Mouse (Mus musculus): ENCODE results near the gene Lzts3. TPM values are rescaled to one million over a fixed set of nuclear protein-coding genes. Genes with fewer than 3 reads are reported as not detected.

Gene Lzts3
- polyA plus RNA-seq (2014; fragmentation: Nextera tagmentation; extraction: Ambion mirVana) = 3.7 and 4.7 TPM in 2 replicates

- ATAC-seq (ENCODE audit: low FRiP score, low TSS enrichment) = peak; percentile 96
- WGBS = 3% methylated on average over 35 of the region's 40 CpGs
- Histone ChIP-seq H3K9ac (ENCODE audit: low read depth, low read length) (peak within 1 kb of the TSS; percentile 78), H3K9me3 (ENCODE audit: control insufficient read depth, low read length) (no peaks in the 10 kb centered on the region), H3K4me2 (replicated peaks; ENCODE audit: low read depth, low read length) (peak within 1 kb of the TSS; percentile 78), H3K36me3 (ENCODE audit: control insufficient read depth, insufficient read depth, low read length) (no peaks in the 10 kb centered on the region), H3K4me3 (ENCODE audit: low read length) (peak within 1 kb of the TSS; percentile 71), H3K4me1 (ENCODE audit: control insufficient read depth, insufficient read depth, low read length) (peaks cover 3% of the 10 kb centered on the region; the same call in 1 of the 2 replicates), H3K27ac (ENCODE audit: low read depth, low read length) (no peak within 1 kb of the TSS), H3K27me3 (ENCODE audit: control insufficient read depth, insufficient read depth, low read length) (peaks cover under 1% of the 10 kb centered on the region; the same call in 1 of the 2 replicates)
Measured at GRCm38 (mm10) chr2:130642684-130643369, at the start of gene Lzts3. Gene Lzts3 (minus strand): TSS chr2:130642803.

GRCm38 (mm10) chr2:130689011-130689410 is 46.4 kb upstream of the Lzts3 start:
- WGBS = 71% methylated on average over 2 of the region's 2 CpGs

DNA sequence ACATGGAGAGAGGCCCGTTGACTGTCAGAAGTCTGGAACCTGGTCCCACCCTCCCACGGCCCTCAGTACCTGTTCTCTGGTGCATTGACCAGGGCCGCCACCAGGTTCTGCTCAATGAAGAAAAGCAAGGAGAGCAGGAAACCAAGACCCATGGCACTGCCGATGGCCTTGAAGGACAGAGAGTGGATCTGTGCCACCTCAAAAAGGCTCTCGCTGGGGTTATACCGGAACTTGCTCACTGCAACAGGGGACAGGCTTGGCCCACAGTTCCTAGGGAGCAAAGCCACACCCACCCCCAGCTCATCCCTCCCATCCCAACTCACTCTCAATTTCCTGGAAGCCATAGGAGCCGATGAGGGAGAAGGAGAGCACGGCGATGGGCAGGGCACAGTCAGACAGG is 42.8 kb upstream of the Lzts3 start:
- no peak overlapping the region for H3K27ac ChIP-seq (ENCODE audit: low read depth, low read length)
- 89% methylated on average over 9 of the region's 9 CpGs for WGBS
- no peak overlapping the region for H3K4me3 ChIP-seq (ENCODE audit: low read length)
- no peak overlapping the region for H3K4me2 ChIP-seq (replicated peaks; ENCODE audit: low read depth, low read length)
- H3K9me3 ChIP-seq (ENCODE audit: control insufficient read depth, low read length) = no peaks in the 10 kb centered on the region
- H3K27me3 ChIP-seq (ENCODE audit: control insufficient read depth, insufficient read depth, low read length) = no peaks in the 10 kb centered on the region
- peaks cover 30% of the 10 kb centered on the region; the same call in 1 of the 2 replicates for H3K36me3 ChIP-seq (ENCODE audit: control insufficient read depth, insufficient read depth, low read length)
- no peaks in the 10 kb centered on the region for H3K4me1 ChIP-seq (ENCODE audit: control insufficient read depth, insufficient read depth, low read length)
- no peak for ATAC-seq (ENCODE audit: low FRiP score, low TSS enrichment)
- no peak overlapping the region for H3K9ac ChIP-seq (ENCODE audit: low read depth, low read length)

More at GRCm38 (mm10) chr2:130689011-130689410, 46.4 kb upstream of the Lzts3 start:
- no peaks in the 10 kb centered on the region for H3K9me3 ChIP-seq (ENCODE audit: control insufficient read depth, low read length)
- ATAC-seq (ENCODE audit: low FRiP score, low TSS enrichment) = no peak
- H3K4me3 ChIP-seq (ENCODE audit: low read length) = no peak overlapping the region
- no peaks in the 10 kb centered on the region for H3K4me1 ChIP-seq (ENCODE audit: control insufficient read depth, insufficient read depth, low read length)
- H3K36me3 ChIP-seq (ENCODE audit: control insufficient read depth, insufficient read depth, low read length) = peaks cover 4% of the 10 kb centered on the region; the same call in 1 of the 2 replicates
- no peaks in the 10 kb centered on the region for H3K27me3 ChIP-seq (ENCODE audit: control insufficient read depth, insufficient read depth, low read length)
- no peak overlapping the region for H3K4me2 ChIP-seq (replicated peaks; ENCODE audit: low read depth, low read length)
- H3K9ac ChIP-seq (ENCODE audit: low read depth, low read length) = no peak overlapping the region
- H3K27ac ChIP-seq (ENCODE audit: low read depth, low read length) = no peak overlapping the region

DNA sequence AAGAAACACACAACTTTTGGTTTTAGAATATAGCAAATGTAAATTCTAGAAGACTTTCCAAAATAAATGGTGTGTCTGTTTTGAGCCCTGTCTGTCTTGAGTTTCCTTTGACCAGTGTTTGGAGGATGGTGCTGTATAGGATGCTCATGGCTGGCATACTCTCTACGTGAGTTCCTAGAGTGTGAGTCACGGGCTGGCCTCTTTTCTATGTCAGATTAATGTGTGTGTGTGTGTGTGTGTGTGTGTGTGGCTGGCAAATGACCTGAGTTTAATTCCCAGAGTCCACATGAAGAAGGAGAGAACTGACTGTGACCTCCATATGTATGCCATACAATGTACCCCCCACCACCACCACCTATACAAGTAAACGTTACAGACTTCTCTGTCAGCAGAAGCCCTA is 38.9 kb upstream of the Lzts3 start:
- H3K27me3 ChIP-seq (ENCODE audit: control insufficient read depth, insufficient read depth, low read length) = no peaks in the 10 kb centered on the region
- no peaks in the 10 kb centered on the region for H3K4me1 ChIP-seq (ENCODE audit: control insufficient read depth, insufficient read depth, low read length)
- WGBS = 89% methylated on average over 3 of the region's 3 CpGs
- no peak overlapping the region for H3K4me3 ChIP-seq (ENCODE audit: low read length)
- no peak overlapping the region for H3K27ac ChIP-seq (ENCODE audit: low read depth, low read length)
- no peak overlapping the region for H3K4me2 ChIP-seq (replicated peaks; ENCODE audit: low read depth, low read length)
- no peak for ATAC-seq (ENCODE audit: low FRiP score, low TSS enrichment)
- H3K9me3 ChIP-seq (ENCODE audit: control insufficient read depth, low read length) = no peaks in the 10 kb centered on the region
- H3K9ac ChIP-seq (ENCODE audit: low read depth, low read length) = no peak overlapping the region
- peaks cover 68% of the 10 kb centered on the region for H3K36me3 ChIP-seq (ENCODE audit: control insufficient read depth, insufficient read depth, low read length)

GRCm38 (mm10) chr2:130679899-130680298 is 37.3 kb upstream of the Lzts3 start:
- peaks cover 84% of the 10 kb centered on the region for H3K36me3 ChIP-seq (ENCODE audit: control insufficient read depth, insufficient read depth, low read length)
- no peak overlapping the region; the same call in 1 of the 2 replicates for H3K27ac ChIP-seq (ENCODE audit: low read depth, low read length)
- no peaks in the 10 kb centered on the region for H3K4me1 ChIP-seq (ENCODE audit: control insufficient read depth, insufficient read depth, low read length)
- no peak overlapping the region for H3K4me2 ChIP-seq (replicated peaks; ENCODE audit: low read depth, low read length)
- no peak overlapping the region for H3K4me3 ChIP-seq (ENCODE audit: low read length)
- ATAC-seq (ENCODE audit: low FRiP score, low TSS enrichment) = peak; percentile 63; the same call in 1 of the 2 replicates
- no peaks in the 10 kb centered on the region for H3K9me3 ChIP-seq (ENCODE audit: control insufficient read depth, low read length)
- H3K9ac ChIP-seq (ENCODE audit: low read depth, low read length) = no peak overlapping the region
- no peaks in the 10 kb centered on the region for H3K27me3 ChIP-seq (ENCODE audit: control insufficient read depth, insufficient read depth, low read length)
- WGBS = 42% methylated on average over 6 of the region's 6 CpGs

- H3K9ac ChIP-seq (ENCODE audit: low read depth, low read length) = no peak overlapping the region
- no peaks in the 10 kb centered on the region for H3K27me3 ChIP-seq (ENCODE audit: control insufficient read depth, insufficient read depth, low read length)
- no peaks in the 10 kb centered on the region for H3K9me3 ChIP-seq (ENCODE audit: control insufficient read depth, low read length)
- H3K36me3 ChIP-seq (ENCODE audit: control insufficient read depth, insufficient read depth, low read length) = peaks cover 86% of the 10 kb centered on the region
- no peak overlapping the region for H3K4me3 ChIP-seq (ENCODE audit: low read length)
- H3K4me1 ChIP-seq (ENCODE audit: control insufficient read depth, insufficient read depth, low read length) = no peaks in the 10 kb centered on the region
- ATAC-seq (ENCODE audit: low FRiP score, low TSS enrichment) = no peak
- no peak overlapping the region for H3K27ac ChIP-seq (ENCODE audit: low read depth, low read length)
- no peak overlapping the region for H3K4me2 ChIP-seq (replicated peaks; ENCODE audit: low read depth, low read length)
- WGBS = 78% methylated on average over 12 of the region's 12 CpGs
Measured at GRCm38 (mm10) chr2:130679154-130679553, 36.6 kb upstream of the Lzts3 start.

DNA sequence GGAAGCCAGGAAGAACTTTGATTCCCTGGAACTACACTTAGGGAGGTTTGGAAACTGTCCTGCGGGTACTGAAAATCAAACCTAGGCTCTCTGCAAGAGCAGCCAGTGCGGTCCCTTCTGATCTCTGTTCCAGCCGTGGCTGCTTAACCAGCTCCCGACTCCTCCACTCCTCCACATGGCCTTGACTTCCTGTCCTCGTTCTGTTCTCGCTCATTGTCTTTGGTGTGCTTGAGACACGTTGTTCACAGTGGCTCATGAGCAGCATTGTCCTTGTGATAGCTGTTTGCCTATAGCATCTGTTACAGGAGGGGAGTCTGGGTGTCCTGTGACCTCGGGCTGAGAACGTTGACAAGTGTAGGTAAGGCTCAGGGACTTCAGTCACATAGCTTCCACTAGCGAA is 34.6 kb upstream of the Lzts3 start:
- Histone ChIP-seq H3K4me2 (replicated peaks; ENCODE audit: low read depth, low read length) (no peak overlapping the region), H3K4me1 (ENCODE audit: control insufficient read depth, insufficient read depth, low read length) (no peaks in the 10 kb centered on the region), H3K4me3 (ENCODE audit: low read length) (no peak overlapping the region), H3K36me3 (ENCODE audit: control insufficient read depth, insufficient read depth, low read length) (peaks cover 89% of the 10 kb centered on the region), H3K27me3 (ENCODE audit: control insufficient read depth, insufficient read depth, low read length) (no peaks in the 10 kb centered on the region), H3K9ac (ENCODE audit: low read depth, low read length) (no peak overlapping the region), H3K9me3 (ENCODE audit: control insufficient read depth, low read length) (no peaks in the 10 kb centered on the region), H3K27ac (ENCODE audit: low read depth, low read length) (no peak overlapping the region)
- 44% methylated on average over 10 of the region's 10 CpGs for WGBS
- ATAC-seq (ENCODE audit: low FRiP score, low TSS enrichment) = 0 out of 2 replicates have a peak, but pooled peaks have one; percentile 16

DNA sequence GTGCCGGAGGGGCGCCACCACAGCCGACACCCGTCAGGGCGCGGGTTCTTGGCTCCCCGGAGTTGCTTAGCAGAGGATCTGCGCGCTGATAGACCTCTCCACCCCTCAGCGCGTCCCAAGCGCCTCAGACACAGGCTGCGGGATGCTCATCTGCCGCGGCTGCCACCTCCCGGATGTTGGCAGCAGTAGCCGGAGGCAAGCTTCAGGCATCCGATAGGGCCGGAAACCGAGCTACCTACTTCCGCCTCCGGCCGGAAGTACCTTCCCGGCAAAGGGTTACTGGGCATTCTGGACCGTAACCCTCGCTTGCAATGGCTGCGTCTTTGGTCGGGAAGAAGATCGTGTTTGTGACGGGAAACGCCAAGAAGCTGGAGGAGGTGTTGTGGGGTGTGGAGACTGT is 25.0 kb upstream of the Lzts3 start, which contains the start of gene Itpa:
Itpa (plus strand) TSS at position 52 of the 400 bp plus-strand sequence.
- H3K36me3 ChIP-seq (ENCODE audit: control insufficient read depth, insufficient read depth, low read length) = peaks cover 15% of the 10 kb centered on the region
- H3K9ac ChIP-seq (ENCODE audit: low read depth, low read length) = peak within 1 kb of the TSS; percentile 72
- WGBS = under 1% methylated on average over 31 of the region's 31 CpGs
- no peaks in the 10 kb centered on the region for H3K9me3 ChIP-seq (ENCODE audit: control insufficient read depth, low read length)
- H3K27ac ChIP-seq (ENCODE audit: low read depth, low read length) = peak within 1 kb of the TSS; percentile 68
- peaks cover 24% of the 10 kb centered on the region for H3K4me1 ChIP-seq (ENCODE audit: control insufficient read depth, insufficient read depth, low read length)
- H3K4me3 ChIP-seq (ENCODE audit: low read length) = peak within 1 kb of the TSS; percentile 78
- H3K27me3 ChIP-seq (ENCODE audit: control insufficient read depth, insufficient read depth, low read length) = no peaks in the 10 kb centered on the region
- H3K4me2 ChIP-seq (replicated peaks; ENCODE audit: low read depth, low read length) = peak within 1 kb of the TSS; percentile 87
- ATAC-seq (ENCODE audit: low FRiP score, low TSS enrichment) = peak; percentile 63

DNA sequence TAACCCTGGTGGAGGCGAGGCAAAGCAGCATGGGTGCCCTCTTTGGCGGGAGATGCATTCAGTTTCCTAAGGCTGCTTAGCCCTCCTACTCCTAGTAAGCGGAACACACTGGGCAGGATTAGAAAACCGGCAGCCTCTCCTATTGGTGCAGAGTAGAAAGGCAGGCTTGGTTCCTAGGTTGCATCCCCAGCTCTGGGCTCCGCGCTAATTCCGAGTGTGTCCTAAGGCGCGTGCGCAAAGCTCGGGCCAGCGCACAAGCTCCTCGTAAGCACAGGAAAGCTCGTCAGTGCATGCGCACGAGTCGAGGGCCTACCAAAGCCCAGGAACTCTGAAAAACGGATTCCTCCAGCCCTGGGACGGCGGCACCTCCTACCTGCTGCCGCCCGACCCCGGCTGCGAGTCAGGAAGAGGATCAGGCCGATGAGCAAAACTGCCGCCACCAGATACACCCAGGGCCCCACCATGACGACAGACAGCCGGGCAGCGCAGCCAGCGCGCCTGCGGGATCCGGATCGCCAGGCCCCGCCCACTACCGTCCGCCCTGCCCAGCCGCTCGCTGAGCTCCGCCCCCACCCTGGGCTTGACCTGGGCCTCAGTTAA is 21.6 kb upstream of the Lzts3 start, which contains the start of gene Ddrgk1:
Ddrgk1 (minus strand) TSS at position 558 of the 600 bp plus-strand sequence.
- H3K4me3 ChIP-seq (ENCODE audit: low read length) = peak within 1 kb of the TSS; percentile 64
- H3K4me2 ChIP-seq (replicated peaks; ENCODE audit: low read depth, low read length) = peak within 1 kb of the TSS; percentile 61
- WGBS = under 1% methylated on average over 40 of the region's 40 CpGs
- no peaks in the 10 kb centered on the region for H3K9me3 ChIP-seq (ENCODE audit: control insufficient read depth, low read length)
- H3K4me1 ChIP-seq (ENCODE audit: control insufficient read depth, insufficient read depth, low read length) = peaks cover 24% of the 10 kb centered on the region
- peak within 1 kb of the TSS; percentile 99 for H3K27ac ChIP-seq (ENCODE audit: low read depth, low read length)
- peaks cover 30% of the 10 kb centered on the region for H3K36me3 ChIP-seq (ENCODE audit: control insufficient read depth, insufficient read depth, low read length)
- H3K27me3 ChIP-seq (ENCODE audit: control insufficient read depth, insufficient read depth, low read length) = no peaks in the 10 kb centered on the region
- peak within 1 kb of the TSS; percentile 87 for H3K9ac ChIP-seq (ENCODE audit: low read depth, low read length)
- peak; percentile 96 for ATAC-seq (ENCODE audit: low FRiP score, low TSS enrichment)

All from kidney, embryonic 14.5 days (tissue).